Mouse (Mus musculus) hindbrain, embryonic 15.5 days (tissue): ENCODE results near the gene Tap2. TPM values are rescaled to one million over a fixed set of nuclear protein-coding genes. Genes with fewer than 3 reads are reported as not detected.

Source experiments
- ATAC-seq: fragments of 200-750 bp; cut with Nextera tagmentation; 2 replicates; pipeline ENCODE4 v1.8.0; 2017; ENCODE audit warnings: low read depth, moderate number of reproducible peaks, moderate TSS enrichment; ENCODE audit not compliant: low FRiP score
- H3K27ac ChIP-seq: fragments of 300-500 bp; sonication (generic); replicated peaks from 2 replicates; pipeline ENCODE4 v1.5.1; 2015; ENCODE audit warnings: mild to moderate bottlenecking, inconsistent platforms
- H3K27me3 ChIP-seq: fragments of 300-500 bp; sonication (generic); 2 replicates; pipeline ENCODE4 v1.6.1; 2015; ENCODE audit warnings: control low read depth, inconsistent platforms
- H3K36me3 ChIP-seq: fragments of 300-500 bp; sonication (generic); 2 replicates; pipeline ENCODE4 v1.6.1; 2015; ENCODE audit warnings: control low read depth, inconsistent platforms
- H3K4me1 ChIP-seq: fragments of 300-500 bp; sonication (generic); replicated peaks from 2 replicates; pipeline ENCODE4 v1.6.1; 2015; ENCODE audit warnings: control low read depth, inconsistent platforms
- H3K4me2 ChIP-seq: fragments of 300-500 bp; sonication (generic); 2 replicates; pipeline ENCODE4 v1.6.1; 2015; ENCODE audit warnings: moderate library complexity, mild to moderate bottlenecking, inconsistent platforms
- H3K4me3 ChIP-seq: fragments of 300-500 bp; sonication (generic); 2 replicates; pipeline ENCODE4 v1.5.1; 2015; ENCODE audit warnings: mild to moderate bottlenecking, inconsistent platforms
- H3K9ac ChIP-seq: fragments of 300-500 bp; sonication (generic); 2 replicates; pipeline ENCODE4 v1.6.1; 2015; ENCODE audit warnings: inconsistent platforms
- H3K9me3 ChIP-seq: fragments of 300-500 bp; sonication (generic); 2 replicates; pipeline ENCODE4 v1.6.1; 2016; ENCODE audit warnings: control low read depth, inconsistent platforms
- WGBS: fragments of 180-500 bp; shearing (Covaris S2); methylation state at CpG from one replicate; pipeline ENCODE4 v1.1.7; 2015; 5-methylcytosine and 5-hydroxymethylcytosine counted together
- polyA plus RNA-seq: library from polyadenylated mRNA; unstranded; fragments of >200 nt; fragmentation: Nextera tagmentation; extraction: Ambion mirVana; gene quantifications from 2 replicates; pipeline ENCODE4 v1.2.1, GENCODE M21; 2015

Gene Tap2
- polyA plus RNA-seq, 1 experiment from 2014 or later: 2.2 TPM

DNA sequence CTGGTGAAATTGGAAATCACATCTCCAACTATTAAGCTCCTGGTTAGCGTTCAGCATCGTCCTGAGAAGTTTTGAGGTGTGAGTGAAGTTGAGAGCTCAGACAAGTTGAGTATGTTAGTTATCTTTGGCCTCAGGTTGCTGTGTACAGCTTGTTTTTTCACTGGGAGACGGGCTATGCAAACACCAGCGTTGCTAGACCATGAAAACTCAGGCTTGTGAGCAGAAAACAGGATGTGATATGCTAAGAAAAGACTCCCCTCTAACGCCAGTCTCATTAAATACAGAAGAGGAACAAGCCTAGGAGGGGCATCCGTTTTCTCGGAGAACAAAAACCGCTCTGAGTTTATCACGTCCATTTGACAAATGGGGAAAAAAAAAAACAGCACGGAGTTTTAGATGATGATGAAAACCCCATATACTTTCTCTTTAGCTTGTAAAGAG, 36.3 kb downstream of the Tap2 start:
- Histone ChIP-seq H3K27ac (no peak overlapping the region), H3K4me1 (no peaks in the 10 kb centered on the region), H3K4me2 (no peak overlapping the region), H3K27me3 (no peaks in the 10 kb centered on the region), H3K9ac (no peak overlapping the region), H3K4me3 (no peak overlapping the region), H3K9me3 (0 out of 2 replicates have a peak, but pooled peaks cover 2% of the 10 kb centered on the region), H3K36me3 (no peaks in the 10 kb centered on the region)
- no peak for ATAC-seq
- 73% methylated on average over 10 of the region's 10 CpGs for WGBS

DNA sequence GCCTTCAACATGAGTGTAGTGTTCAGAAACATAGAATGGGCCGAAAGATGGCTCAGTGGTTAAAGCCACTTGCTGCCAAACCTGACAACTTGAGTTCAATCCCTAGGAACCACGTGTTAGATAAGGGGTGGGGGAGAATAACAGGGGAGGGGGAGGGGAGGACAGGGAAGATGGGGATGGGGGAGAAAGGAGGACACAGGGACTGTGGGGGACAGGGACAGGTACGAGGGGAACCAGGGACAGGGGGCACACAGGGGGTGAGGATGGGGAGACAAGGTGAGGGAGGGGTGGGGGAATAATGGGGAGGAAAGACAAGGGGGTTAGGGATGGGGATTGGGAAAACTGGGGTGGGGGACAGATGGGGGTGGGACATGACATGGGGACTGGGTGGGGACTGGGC, 37.0 kb downstream of the Tap2 start:
- no peaks in the 10 kb centered on the region for H3K27me3 ChIP-seq
- 80% methylated on average over 3 of the region's 3 CpGs for WGBS
- no peak overlapping the region for H3K4me3 ChIP-seq
- H3K27ac ChIP-seq: no peak overlapping the region
- no peak for ATAC-seq
- no peaks in the 10 kb centered on the region for H3K36me3 ChIP-seq
- no peak overlapping the region for H3K9ac ChIP-seq
- no peak overlapping the region for H3K4me2 ChIP-seq
- 0 out of 2 replicates have a peak, but pooled peaks cover 2% of the 10 kb centered on the region for H3K9me3 ChIP-seq
- H3K4me1 ChIP-seq: no peaks in the 10 kb centered on the region

- Histone ChIP-seq H3K4me3 (no peak overlapping the region), H3K27me3 (no peaks in the 10 kb centered on the region), H3K9me3 (0 out of 2 replicates have a peak, but pooled peaks cover 2% of the 10 kb centered on the region), H3K36me3 (no peaks in the 10 kb centered on the region), H3K9ac (no peak overlapping the region), H3K27ac (no peak overlapping the region), H3K4me1 (no peaks in the 10 kb centered on the region), H3K4me2 (no peak overlapping the region)
- WGBS: 83% methylated on average over 6 of the region's 6 CpGs
- ATAC-seq: no peak
Measured at GRCm38 (mm10) chr17:34240916-34241315, 37.6 kb downstream of the Tap2 start.

DNA sequence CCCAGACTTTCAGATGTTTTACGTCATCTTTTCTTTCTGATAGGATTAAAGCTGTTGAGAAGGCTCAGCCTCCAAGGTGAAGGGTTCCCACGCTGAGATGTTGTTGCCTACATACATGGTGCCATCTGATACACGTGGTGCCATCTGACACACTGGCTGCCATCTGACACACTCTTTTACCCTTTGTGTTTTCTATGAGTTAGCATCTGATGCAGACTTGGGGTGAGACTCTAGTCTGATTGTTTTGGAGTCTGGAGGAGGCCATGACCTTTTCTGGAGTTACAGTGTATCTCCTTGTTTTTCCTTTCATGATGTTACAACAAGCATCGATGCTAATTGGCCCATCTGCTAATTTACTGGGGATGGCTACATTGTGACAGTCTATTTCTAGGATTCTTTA, 41.3 kb downstream of the Tap2 start:
- Histone ChIP-seq H3K4me3 (no peak overlapping the region), H3K9ac (no peak overlapping the region), H3K9me3 (0 out of 2 replicates have a peak, but pooled peaks cover 2% of the 10 kb centered on the region), H3K4me2 (no peak overlapping the region), H3K27me3 (no peaks in the 10 kb centered on the region), H3K36me3 (no peaks in the 10 kb centered on the region), H3K4me1 (no peaks in the 10 kb centered on the region), H3K27ac (no peak overlapping the region)
- WGBS: 82% methylated on average over 4 of the region's 4 CpGs
- ATAC-seq: no peak

- Histone ChIP-seq H3K27me3 (no peaks in the 10 kb centered on the region), H3K9ac (no peak overlapping the region), H3K27ac (no peak overlapping the region), H3K36me3 (no peaks in the 10 kb centered on the region), H3K4me2 (no peak overlapping the region), H3K4me3 (no peak overlapping the region), H3K4me1 (no peaks in the 10 kb centered on the region), H3K9me3 (no peaks in the 10 kb centered on the region)
- ATAC-seq: no peak
- whole genome bisulfite sequencing: 89% methylated on average over 3 of the region's 3 CpGs
Measured at GRCm38 (mm10) chr17:34247047-34247446, 43.7 kb downstream of the Tap2 start.

DNA sequence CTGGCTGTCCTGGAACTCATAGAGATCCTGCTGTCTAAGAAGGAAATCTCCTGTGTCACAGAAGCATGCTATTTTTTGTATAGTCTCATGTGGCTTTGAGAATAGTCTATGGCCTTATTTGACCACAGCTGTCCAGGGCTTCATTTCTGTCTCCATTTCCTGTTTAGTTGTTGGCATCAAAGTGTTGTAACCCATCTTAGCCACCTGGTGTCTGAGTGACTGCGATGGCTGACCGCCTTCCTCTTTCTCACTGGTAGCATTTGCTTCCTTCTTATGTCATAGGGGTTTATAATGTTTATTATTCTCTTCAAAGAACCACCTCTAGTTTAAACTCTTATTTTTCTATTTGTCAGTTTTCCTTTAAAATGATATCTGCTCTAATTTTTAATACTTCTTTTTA, 45.4 kb downstream of the Tap2 start:
- no peak overlapping the region for H3K4me2 ChIP-seq
- WGBS: 66% methylated on average over 2 of the region's 2 CpGs
- H3K27ac ChIP-seq: no peak overlapping the region
- no peak overlapping the region for H3K9ac ChIP-seq
- no peaks in the 10 kb centered on the region for H3K27me3 ChIP-seq
- no peaks in the 10 kb centered on the region for H3K36me3 ChIP-seq
- no peak overlapping the region for H3K4me3 ChIP-seq
- H3K4me1 ChIP-seq: no peaks in the 10 kb centered on the region
- ATAC-seq: no peak
- H3K9me3 ChIP-seq: no peaks in the 10 kb centered on the region

DNA sequence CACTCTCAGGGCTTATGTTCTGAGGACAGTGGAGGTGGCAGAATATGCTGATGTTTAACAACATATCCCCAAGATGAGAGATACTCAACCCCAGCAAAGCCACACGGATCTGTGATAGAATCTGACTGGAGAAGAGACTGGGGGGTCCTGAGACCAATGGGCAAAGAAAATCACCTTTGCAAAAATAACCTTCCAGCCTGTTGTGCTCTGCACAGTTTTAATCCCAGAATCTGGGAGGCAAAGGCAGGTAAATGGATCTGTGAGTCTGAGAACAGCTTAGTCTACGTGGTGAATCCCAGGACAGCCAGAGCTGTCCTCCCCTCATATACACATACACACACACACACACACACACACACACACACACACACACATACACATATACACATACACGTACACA, 46.0 kb downstream of the Tap2 start:
- no peak for ATAC-seq
- no peaks in the 10 kb centered on the region for H3K36me3 ChIP-seq
- no peak overlapping the region for H3K4me3 ChIP-seq
- no peaks in the 10 kb centered on the region for H3K27me3 ChIP-seq
- no peak overlapping the region for H3K27ac ChIP-seq
- no peak overlapping the region for H3K9ac ChIP-seq
- H3K4me1 ChIP-seq: no peaks in the 10 kb centered on the region
- H3K4me2 ChIP-seq: no peak overlapping the region
- 47% methylated on average over 3 of the region's 3 CpGs for WGBS
- H3K9me3 ChIP-seq: no peaks in the 10 kb centered on the region

- H3K27me3 ChIP-seq: no peaks in the 10 kb centered on the region
- no peak for ATAC-seq
- H3K4me3 ChIP-seq: no peak overlapping the region
- 24% methylated on average over 4 of the region's 4 CpGs for WGBS
- no peaks in the 10 kb centered on the region for H3K4me1 ChIP-seq
- no peak overlapping the region for H3K4me2 ChIP-seq
- H3K9ac ChIP-seq: no peak overlapping the region
- no peaks in the 10 kb centered on the region for H3K36me3 ChIP-seq
- no peak overlapping the region for H3K27ac ChIP-seq
- H3K9me3 ChIP-seq: no peaks in the 10 kb centered on the region
Measured at GRCm38 (mm10) chr17:34249878-34250277, 46.6 kb downstream of the Tap2 start.

- 49% methylated on average over 4 of the region's 4 CpGs for WGBS
- ATAC-seq: no peak
- Histone ChIP-seq H3K36me3 (no peaks in the 10 kb centered on the region), H3K4me2 (no peak overlapping the region), H3K9me3 (no peaks in the 10 kb centered on the region), H3K9ac (no peak overlapping the region), H3K4me3 (no peak overlapping the region), H3K4me1 (no peaks in the 10 kb centered on the region), H3K27ac (no peak overlapping the region), H3K27me3 (no peaks in the 10 kb centered on the region)
Measured at GRCm38 (mm10) chr17:34251666-34252065, 48.3 kb downstream of the Tap2 start.

DNA sequence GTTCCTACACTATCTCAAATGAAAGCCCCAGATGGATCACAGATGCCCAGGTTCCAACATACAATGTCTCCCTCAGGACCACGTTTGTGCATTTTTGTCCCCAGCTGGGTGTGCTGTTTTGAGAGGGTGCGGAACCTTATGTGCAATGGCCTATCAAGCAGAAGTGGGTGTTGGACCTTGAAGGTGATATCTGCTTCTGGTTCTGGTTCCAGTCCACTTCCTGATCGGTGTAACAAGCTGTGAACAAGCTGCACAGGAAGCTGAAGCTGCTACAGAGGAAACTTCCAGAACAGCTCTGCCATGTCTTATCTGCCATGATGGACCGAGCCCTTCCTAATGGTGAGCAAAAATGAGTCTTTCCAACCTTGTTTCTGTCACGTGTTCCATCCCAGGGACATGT, 53.2 kb downstream of the Tap2 start:
- H3K9ac ChIP-seq: no peak overlapping the region
- H3K27me3 ChIP-seq: peaks cover 6% of the 10 kb centered on the region; the same call in 1 of the 2 replicates
- no peaks in the 10 kb centered on the region for H3K36me3 ChIP-seq
- no peak overlapping the region for H3K27ac ChIP-seq
- no peaks in the 10 kb centered on the region for H3K4me1 ChIP-seq
- ATAC-seq: no peak
- H3K9me3 ChIP-seq: no peaks in the 10 kb centered on the region
- H3K4me2 ChIP-seq: no peak overlapping the region
- WGBS: 86% methylated on average over 5 of the region's 5 CpGs
- H3K4me3 ChIP-seq: no peak overlapping the region

DNA sequence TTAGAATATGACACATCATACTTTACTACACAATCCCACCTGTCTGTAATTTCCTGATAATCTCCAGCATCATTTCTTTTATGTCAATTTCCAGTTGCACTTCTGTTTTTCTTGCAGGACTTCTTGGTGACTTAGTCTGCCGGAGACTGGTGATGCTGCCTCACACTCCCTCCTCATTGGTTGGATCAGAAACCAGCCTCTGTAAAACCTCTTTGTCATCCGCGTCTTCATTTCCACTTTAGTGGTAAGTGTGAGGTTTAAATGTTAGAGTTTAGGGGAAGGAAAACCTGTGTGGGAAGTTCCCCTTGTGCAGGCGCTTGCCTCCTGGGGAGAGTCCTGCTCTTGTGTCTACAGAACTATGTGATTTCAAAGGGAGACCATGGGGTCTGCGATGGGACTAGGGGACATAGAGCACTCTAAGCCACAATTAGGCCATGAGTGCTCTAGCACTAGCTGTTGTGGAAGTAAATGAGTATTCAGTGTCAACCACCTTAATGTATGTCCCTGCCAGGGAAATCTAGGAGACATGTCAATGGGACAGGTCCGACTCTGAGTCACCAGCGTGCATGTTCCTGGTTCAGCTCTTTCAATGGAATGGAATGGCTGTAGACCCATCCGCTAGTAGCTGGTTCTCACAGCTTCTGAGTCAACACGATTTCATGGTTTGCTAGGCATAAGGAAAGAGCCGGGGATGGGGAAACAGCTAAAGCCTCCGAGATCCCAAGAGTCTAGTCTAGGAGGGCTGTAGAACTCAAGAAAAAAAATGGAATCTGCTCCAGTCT, 54.5 kb downstream of the Tap2 start, which contains the start of gene H2-Ab1:
Gene H2-Ab1, plus strand, starts transcription at position 96 of the 782 bp plus-strand sequence.
- H3K9ac ChIP-seq: no peak within 1 kb of the TSS
- no peak within 1 kb of the TSS for H3K4me3 ChIP-seq
- H3K9me3 ChIP-seq: no peaks in the 10 kb centered on the region
- WGBS: 78% methylated on average over 11 of the region's 11 CpGs
- no peaks in the 10 kb centered on the region for H3K4me1 ChIP-seq
- no peak for ATAC-seq
- no peaks in the 10 kb centered on the region for H3K36me3 ChIP-seq
- H3K27me3 ChIP-seq: peaks cover 8% of the 10 kb centered on the region; the same call in 1 of the 2 replicates
- H3K4me2 ChIP-seq: no peak within 1 kb of the TSS
- H3K27ac ChIP-seq: no peak within 1 kb of the TSS

GRCm38 (mm10) chr17:34260551-34260950, 57.2 kb downstream of the Tap2 start:
- ATAC-seq: no peak
- 75% methylated on average over 5 of the region's 5 CpGs for WGBS
- Histone ChIP-seq H3K9ac (no peak overlapping the region), H3K4me3 (no peak overlapping the region), H3K27me3 (peaks cover 26% of the 10 kb centered on the region), H3K36me3 (no peaks in the 10 kb centered on the region), H3K9me3 (no peaks in the 10 kb centered on the region), H3K4me2 (no peak overlapping the region), H3K27ac (no peak overlapping the region), H3K4me1 (peaks cover 22% of the 10 kb centered on the region)
